Mouse (Mus musculus) thymus, adult 2 months (tissue): ENCODE measurements around the gene Itih5.

Source experiments
- CTCF ChIP-seq: fragments of 200-500 bp; IDR thresholded peaks from 2 replicates; pipeline ENCODE4 v1.5.1; 2012; ENCODE audit warnings: mild to moderate bottlenecking, control low read depth, low read length, moderate library complexity, borderline replicate concordance; ENCODE audit not compliant: control insufficient read depth, poor library complexity, insufficient read depth; ENCODE audit errors: extremely low read depth
- POLR2A ChIP-seq: fragments of 200-500 bp; IDR thresholded peaks from 2 replicates; pipeline ENCODE4 v1.6.1; 2012; ENCODE audit warnings: mild to moderate bottlenecking, low read length, control low read depth, moderate library complexity; ENCODE audit not compliant: control insufficient read depth, poor library complexity, insufficient read depth; ENCODE audit errors: extremely low read depth

GRCm38 (mm10) chr2:10300244-10300643 is 146.9 kb downstream of the Itih5 start:
- TF ChIP-seq CTCF (no peak), POLR2A (no peak)
